Mouse (Mus musculus) heart, postnatal 10 days (tissue): ENCODE results near the gene Ube2l6. TPM values are rescaled to one million over a fixed set of nuclear protein-coding genes. Genes with fewer than 3 reads are reported as not detected.

Experiments
- DNase-seq, 2 experiments: peaks; one replicate each; pipeline ENCODE4 v3.0.0; 2021
- intact Hi-C: fragments of 180-260 bp; cut with DNase I; formaldehyde crosslinking; loops from one replicate; pipeline ENCODE4 v1.15.1; 2025
- total RNA-seq, 2 experiments: library from RNA; stranded (reverse); gene quantifications; 2 replicates each; pipeline ENCODE4 v1.2.3; 2021

Ube2l6 gene
- total RNA-seq, 2 experiments from 2014 or later, result 22.3 to 36.8 TPM

DNA sequence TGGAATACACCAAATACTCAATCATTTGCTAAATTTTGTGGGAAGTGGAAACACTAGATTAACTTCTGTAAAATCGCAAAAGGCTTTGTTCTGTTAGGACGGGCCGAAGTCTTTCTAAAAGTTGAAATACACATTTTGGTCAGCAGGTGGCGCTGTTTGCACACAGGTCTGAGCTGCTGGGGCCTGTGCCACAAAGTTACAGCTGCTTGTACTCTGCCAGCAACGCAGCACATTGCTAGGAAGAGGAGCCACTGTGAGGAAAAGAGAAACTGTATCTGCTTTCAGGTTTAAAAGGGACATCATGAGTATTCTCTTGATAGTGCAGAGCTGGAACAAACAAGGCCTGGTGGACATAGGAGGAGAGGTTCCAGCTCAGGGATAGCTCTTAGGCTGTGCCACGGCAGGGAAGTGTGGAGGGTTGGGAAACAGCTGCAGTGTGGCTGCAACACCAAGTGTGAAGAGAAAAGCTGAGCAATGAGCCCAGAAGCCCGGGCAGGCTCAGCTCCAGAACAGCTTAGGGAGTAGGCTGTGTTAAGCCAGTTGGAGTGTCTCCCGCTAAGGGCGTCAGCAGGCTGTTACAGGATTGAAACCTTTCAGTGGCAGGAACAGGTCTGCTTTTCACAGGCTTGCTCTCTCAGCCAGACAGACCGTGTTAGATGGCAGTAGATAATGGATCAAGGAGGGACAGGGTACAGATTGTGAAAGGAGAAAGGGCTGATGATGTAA, 33.2 kb downstream of the Ube2l6 start:
- intact Hi-C loops, result loop anchor here (1.0 to 10.0 kb wide), 4 partner anchors 23 to 173 kb away; no protein-coding TSS in a partner anchor
- DNase-seq, result peak; percentile 93 to 95

- DNase-seq, result no peak
- intact Hi-C loops, result loop anchor here (10.0 kb wide), 1 partner anchor 168 kb away; no protein-coding TSS in a partner anchor
Measured at GRCm38 (mm10) chr2:84837107-84837506, 38.5 kb downstream of the Ube2l6 start.

- intact Hi-C loops, result loop anchor here (10.0 kb wide), 1 partner anchor 167 kb away; no protein-coding TSS in a partner anchor
- DNase-seq, result no peak
Measured at GRCm38 (mm10) chr2:84837817-84838592, 39.4 kb downstream of the Ube2l6 start.

DNA sequence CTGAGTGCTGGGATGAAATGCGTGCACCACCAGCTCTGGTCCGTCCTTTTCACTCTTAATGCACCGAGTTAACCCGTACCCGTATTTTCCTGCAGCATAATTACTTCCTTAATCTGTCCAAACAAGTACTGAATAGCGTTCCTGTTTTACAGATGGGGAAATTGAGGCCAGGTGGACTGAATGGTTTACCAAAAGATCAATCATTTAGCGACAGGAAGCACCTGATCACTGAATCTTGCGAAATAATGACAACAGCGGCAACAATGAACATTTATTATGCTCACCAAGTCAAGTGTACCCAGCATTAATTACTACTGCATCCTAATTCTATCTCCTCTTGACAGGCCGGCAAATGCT, 39.9 kb downstream of the Ube2l6 start, which contains the start of gene Slc43a1:
Slc43a1 (plus strand) TSS at position 258 of the 357 bp plus-strand sequence.
- DNase-seq, result no peak
- intact Hi-C loops, result loop anchor here (10.0 kb wide), 1 partner anchor 166 kb away; no protein-coding TSS in a partner anchor

GRCm38 (mm10) chr2:84838993-84839980, 40.7 kb downstream of the Ube2l6 start:
- intact Hi-C loops, result loop anchor here (10.0 kb wide), 1 partner anchor 166 kb away; no protein-coding TSS in a partner anchor
- peak in 1 of 2 experiments; percentile 44 for DNase-seq

GRCm38 (mm10) chr2:84840016-84840747, 41.6 kb downstream of the Ube2l6 start:
- peak; percentile 78 to 81 for DNase-seq
- intact Hi-C loops, result no loop called here

DNA sequence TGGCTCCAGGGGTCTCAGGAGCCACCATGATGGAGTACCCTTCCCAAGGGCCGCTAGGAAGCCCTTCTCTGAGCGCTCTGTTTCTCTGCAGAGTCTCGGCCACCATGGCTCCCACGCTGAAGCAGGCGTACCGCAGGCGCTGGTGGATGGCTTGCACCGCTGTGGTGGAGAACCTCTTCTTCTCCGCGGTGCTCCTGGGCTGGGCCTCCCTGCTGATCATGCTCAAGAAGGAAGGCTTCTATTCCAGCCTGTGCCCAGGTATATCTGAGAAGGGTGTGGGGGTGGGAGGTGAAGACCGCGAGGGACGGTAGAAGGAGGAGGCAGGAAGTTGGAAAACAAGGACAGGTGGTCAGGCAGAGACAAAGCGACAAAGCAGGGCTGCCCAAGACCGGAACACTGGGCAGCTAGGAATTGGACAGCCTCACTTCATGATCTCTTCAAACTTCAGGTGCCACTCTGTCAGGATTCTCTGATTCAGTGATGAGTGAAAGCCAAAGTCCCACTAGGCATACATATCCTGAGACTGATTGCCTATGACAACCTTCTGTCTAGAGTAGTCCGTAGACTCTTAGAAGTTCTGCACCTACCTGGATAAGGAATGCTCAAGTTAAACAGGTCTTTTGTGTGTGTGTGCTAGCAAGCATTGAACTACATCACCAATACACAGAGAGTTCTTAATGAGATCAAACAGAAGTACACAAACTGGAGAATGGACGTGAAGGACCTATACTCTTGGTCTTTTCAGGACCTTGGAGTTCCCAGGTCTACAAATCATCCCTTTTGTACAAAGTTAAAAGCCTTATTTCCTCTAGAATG, 42.3 kb downstream of the Ube2l6 start:
- intact Hi-C loops, result no loop called here
- no peak for DNase-seq

DNA sequence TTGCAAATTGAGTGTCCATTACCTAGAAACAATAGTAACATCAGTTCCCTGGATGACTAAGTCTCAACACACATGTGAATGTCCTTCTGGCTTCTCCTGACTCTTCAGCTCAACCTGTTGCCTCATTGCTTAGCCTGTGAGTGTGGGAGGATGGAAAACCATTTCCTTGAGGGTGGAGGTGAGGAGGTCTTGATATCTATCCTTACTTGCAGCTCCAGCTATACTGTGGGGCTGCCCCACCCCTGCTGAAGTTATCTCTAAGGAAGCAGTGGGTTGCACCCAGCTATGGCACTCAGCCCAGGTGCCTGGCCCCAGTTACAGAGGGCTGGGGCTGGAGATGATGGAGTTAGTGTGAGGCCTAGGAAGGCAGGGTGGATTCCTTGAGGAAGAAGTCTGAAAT, 43.3 kb downstream of the Ube2l6 start:
- no peak for DNase-seq
- intact Hi-C loops, result no loop called here

- intact Hi-C loops, result no loop called here
Measured at GRCm38 (mm10) chr2:84843654-84844053, 45.0 kb downstream of the Ube2l6 start.

GRCm38 (mm10) chr2:84845226-84845625, 46.6 kb downstream of the Ube2l6 start:
- DNase-seq, result no peak
- intact Hi-C loops, result no loop called here

More at GRCm38 (mm10) chr2:84843654-84844053, 45.0 kb downstream of the Ube2l6 start:
- no peak for DNase-seq

- no peak for DNase-seq
- intact Hi-C loops, result no loop called here
Measured at GRCm38 (mm10) chr2:84850407-84851129, 51.9 kb downstream of the Ube2l6 start.

DNA sequence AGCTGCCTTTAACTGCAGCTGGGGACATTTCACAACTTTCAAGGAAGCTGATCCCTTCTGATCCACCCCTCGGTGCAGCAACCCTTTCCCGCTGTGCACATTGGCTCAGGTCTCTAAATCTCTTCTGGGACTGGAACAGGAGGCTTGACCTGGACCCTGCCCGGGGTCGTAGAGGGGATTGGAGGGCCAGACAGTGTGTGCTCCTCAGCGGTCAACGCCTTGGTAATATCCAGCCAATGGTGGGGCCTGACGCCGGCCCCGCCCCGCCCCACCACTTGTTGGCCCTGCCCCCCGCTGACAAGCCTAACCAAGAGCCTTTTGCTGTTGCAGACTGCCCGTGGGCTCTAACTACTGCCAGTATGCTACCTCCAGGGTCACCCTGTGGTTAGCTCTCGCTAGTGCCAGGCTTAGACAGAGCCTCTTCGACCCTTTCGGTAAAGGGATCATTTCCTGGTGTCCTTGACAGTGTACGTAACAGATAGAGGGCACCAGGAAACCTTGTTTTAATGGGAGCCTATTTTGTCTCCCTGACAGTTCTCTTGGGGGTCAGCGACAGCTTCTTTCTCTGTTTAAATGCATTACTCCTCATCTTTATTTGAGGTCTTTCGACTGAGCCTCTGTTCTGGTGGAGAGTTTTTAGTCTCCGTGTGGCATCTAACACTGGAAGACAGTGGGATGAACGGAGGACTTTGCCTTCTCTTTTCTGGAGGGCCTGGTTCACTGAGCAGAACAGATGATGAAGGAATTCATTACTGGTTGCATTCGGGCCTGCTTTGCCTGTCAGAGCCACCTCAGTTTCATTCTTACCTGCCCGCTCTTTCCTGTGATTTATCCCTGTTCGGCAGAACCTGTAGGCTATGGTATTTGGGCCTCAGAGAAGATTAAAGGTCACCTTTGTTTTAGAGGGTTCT, 52.8 kb downstream of the Ube2l6 start:
- intact Hi-C loops, result no loop called here

DNA sequence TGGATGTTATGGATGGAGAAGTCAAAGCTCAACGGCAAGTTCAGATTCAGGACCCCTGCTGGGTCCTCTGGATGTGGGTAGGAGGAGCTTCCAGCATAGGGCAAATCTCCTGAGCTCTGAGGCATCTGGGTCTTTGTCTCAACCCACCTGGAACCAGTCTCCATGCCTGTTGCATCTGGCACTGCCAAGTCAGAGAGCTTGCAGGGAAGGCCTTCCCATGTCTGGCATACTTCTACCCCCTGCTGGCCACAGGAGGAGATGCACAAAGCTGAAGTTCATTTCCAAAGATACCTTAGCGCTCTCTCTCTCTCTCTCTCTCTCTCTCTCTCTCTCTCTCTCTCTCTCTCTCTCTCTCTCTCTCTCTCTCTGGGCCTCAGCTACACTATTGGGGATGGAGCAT, 57.1 kb downstream of the Ube2l6 start:
- intact Hi-C loops, result loop anchor here (1.0 kb wide), 1 partner anchor 24 kb away; no protein-coding TSS in a partner anchor
- DNase-seq, result peak; percentile 63 to 75

More for the DNA sequence above, 52.8 kb downstream of the Ube2l6 start:
- peak; percentile 62 to 69 for DNase-seq

GRCm38 (mm10) chr2:84858551-84858950, 59.9 kb downstream of the Ube2l6 start:
- intact Hi-C loops, result no loop called here
- DNase-seq, result no peak
